Mouse (Mus musculus): Measurements from ENCODE around the gene 6430550D23Rik. TPM values are rescaled to one million over a fixed set of nuclear protein-coding genes. Genes with fewer than 3 reads are reported as not detected.

6430550D23Rik gene
- polyA plus RNA-seq, 1 experiment from 2014 or later: 1.8 TPM

GRCm38 (mm10) chr2:155989085-155989484 is 18.7 kb downstream of the 6430550D23Rik start:
- no peaks in the 10 kb centered on the region for H3K9me3 ChIP-seq
- 50% methylated on average over 4 of the region's 4 CpGs for WGBS
- no peak overlapping the region for H3K27ac ChIP-seq
- no peaks in the 10 kb centered on the region for H3K27me3 ChIP-seq
- ATAC-seq (ENCODE audit: borderline replicate concordance, extremely low read depth, low FRiP score, low TSS enrichment): no peak
- no peak overlapping the region for H3K4me3 ChIP-seq
- H3K9ac ChIP-seq: no peak overlapping the region
- no peaks in the 10 kb centered on the region for H3K4me1 ChIP-seq
- no peak overlapping the region for H3K4me2 ChIP-seq
- H3K36me3 ChIP-seq: peaks cover 98% of the 10 kb centered on the region

DNA sequence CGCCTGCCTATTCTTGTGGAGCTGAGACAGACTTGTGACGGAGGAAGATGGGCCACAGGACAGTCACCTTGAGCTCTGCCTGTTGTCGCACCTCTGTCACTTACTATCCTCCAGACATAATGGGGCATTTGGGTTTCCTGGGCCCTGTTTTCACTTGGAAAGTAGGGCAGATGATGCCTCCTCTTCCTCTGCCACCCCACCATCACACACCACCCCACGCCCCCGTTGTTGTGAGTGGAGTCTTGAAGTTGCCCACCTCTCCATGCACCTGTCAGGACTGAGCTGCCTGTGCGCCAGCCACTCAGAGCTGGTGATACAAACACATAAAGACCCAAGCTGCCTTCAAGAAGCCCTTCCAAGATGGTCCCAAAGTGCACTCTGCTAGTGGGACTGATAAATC is 20.6 kb downstream of the 6430550D23Rik start:
- ATAC-seq (ENCODE audit: borderline replicate concordance, extremely low read depth, low FRiP score, low TSS enrichment): no peak
- WGBS: 97% methylated on average over 6 of the region's 6 CpGs
- peaks cover 95% of the 10 kb centered on the region for H3K36me3 ChIP-seq

GRCm38 (mm10) chr2:155985776-155986175 is 22.0 kb downstream of the 6430550D23Rik start:
- WGBS: 86% methylated on average over 7 of the region's 7 CpGs
- ATAC-seq (ENCODE audit: borderline replicate concordance, extremely low read depth, low FRiP score, low TSS enrichment): no peak
- no peak overlapping the region for H3K4me2 ChIP-seq
- H3K36me3 ChIP-seq: peaks cover 94% of the 10 kb centered on the region
- H3K4me1 ChIP-seq: no peaks in the 10 kb centered on the region
- no peaks in the 10 kb centered on the region for H3K27me3 ChIP-seq
- H3K4me3 ChIP-seq: no peak overlapping the region
- H3K9ac ChIP-seq: no peak overlapping the region
- H3K9me3 ChIP-seq: no peaks in the 10 kb centered on the region
- no peak overlapping the region for H3K27ac ChIP-seq

More for the DNA sequence above, 20.6 kb downstream of the 6430550D23Rik start:
- Histone ChIP-seq H3K9ac (no peak overlapping the region), H3K27me3 (no peaks in the 10 kb centered on the region), H3K4me1 (no peaks in the 10 kb centered on the region), H3K4me3 (no peak overlapping the region), H3K27ac (no peak overlapping the region), H3K9me3 (no peaks in the 10 kb centered on the region), H3K4me2 (no peak overlapping the region)

- Histone ChIP-seq H3K27ac (no peak overlapping the region), H3K36me3 (peaks cover 86% of the 10 kb centered on the region), H3K4me2 (no peak overlapping the region), H3K9ac (no peak overlapping the region), H3K9me3 (no peaks in the 10 kb centered on the region), H3K4me1 (no peaks in the 10 kb centered on the region), H3K27me3 (no peaks in the 10 kb centered on the region), H3K4me3 (no peak overlapping the region)
- no peak for ATAC-seq (ENCODE audit: borderline replicate concordance, extremely low read depth, low FRiP score, low TSS enrichment)
- WGBS: 78% methylated on average over 5 of the region's 5 CpGs
Measured at GRCm38 (mm10) chr2:155979328-155979991, 28.3 kb downstream of the 6430550D23Rik start.

GRCm38 (mm10) chr2:155974087-155974731 is 33.6 kb downstream of the 6430550D23Rik start:
- WGBS: 67% methylated on average over 14 of the region's 14 CpGs
- H3K27ac ChIP-seq: no peak overlapping the region
- H3K4me3 ChIP-seq: no peak overlapping the region
- no peak overlapping the region for H3K9ac ChIP-seq
- H3K36me3 ChIP-seq: peaks cover 83% of the 10 kb centered on the region
- H3K4me1 ChIP-seq: no peaks in the 10 kb centered on the region
- no peak overlapping the region for H3K4me2 ChIP-seq
- H3K9me3 ChIP-seq: no peaks in the 10 kb centered on the region
- H3K27me3 ChIP-seq: no peaks in the 10 kb centered on the region
- no peak for ATAC-seq (ENCODE audit: borderline replicate concordance, extremely low read depth, low FRiP score, low TSS enrichment)

DNA sequence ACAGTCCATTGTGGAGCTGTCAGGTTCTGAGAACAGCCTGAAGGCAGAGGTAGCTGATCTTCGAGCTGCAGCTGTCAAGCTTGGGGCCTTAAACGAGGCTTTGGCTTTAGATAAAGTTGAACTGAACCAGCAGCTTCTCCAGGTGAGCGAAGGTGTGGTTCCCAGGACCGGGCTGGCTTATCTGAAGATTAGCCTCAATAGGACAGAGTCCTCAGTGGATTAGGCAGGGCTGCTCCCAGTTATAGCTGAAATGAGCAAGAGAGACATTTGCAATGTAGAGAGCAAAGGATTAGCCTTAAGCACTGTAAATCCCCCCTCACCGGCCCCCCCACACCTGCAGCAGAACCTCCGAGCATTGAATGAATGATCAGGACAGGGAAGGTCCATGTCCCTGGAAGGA is 34.4 kb downstream of the 6430550D23Rik start:
- Histone ChIP-seq H3K27ac (no peak overlapping the region), H3K27me3 (no peaks in the 10 kb centered on the region), H3K9me3 (no peaks in the 10 kb centered on the region), H3K4me3 (no peak overlapping the region), H3K9ac (no peak overlapping the region), H3K4me2 (no peak overlapping the region), H3K36me3 (peaks cover 85% of the 10 kb centered on the region), H3K4me1 (no peaks in the 10 kb centered on the region)
- no peak for ATAC-seq (ENCODE audit: borderline replicate concordance, extremely low read depth, low FRiP score, low TSS enrichment)
- 86% methylated on average over 6 of the region's 6 CpGs for WGBS

DNA sequence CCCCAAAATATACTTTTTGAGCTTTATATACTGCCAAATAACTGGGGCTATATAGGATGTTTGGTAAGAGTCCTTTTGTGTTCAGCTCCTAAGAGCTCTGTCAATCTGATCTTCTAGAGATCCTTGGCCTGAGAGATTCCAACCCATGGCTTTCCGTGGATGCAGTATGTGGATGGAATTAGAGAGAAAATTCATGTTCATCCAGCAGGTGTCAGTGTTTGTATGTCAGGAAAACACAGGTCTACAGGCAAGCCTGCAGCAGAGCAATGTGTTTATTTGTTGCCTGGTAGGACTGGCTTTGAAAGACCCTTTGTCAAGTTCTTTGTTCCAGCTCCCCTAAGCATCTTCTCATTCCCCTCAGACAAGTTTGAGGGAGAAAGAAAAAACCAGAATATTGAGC is 44.8 kb downstream of the 6430550D23Rik start:
- H3K4me1 ChIP-seq: peaks cover 4% of the 10 kb centered on the region; the same call in 1 of the 2 replicates
- peaks cover 49% of the 10 kb centered on the region for H3K36me3 ChIP-seq
- no peaks in the 10 kb centered on the region for H3K27me3 ChIP-seq
- no peak for ATAC-seq (ENCODE audit: borderline replicate concordance, extremely low read depth, low FRiP score, low TSS enrichment)
- H3K4me2 ChIP-seq: no peak overlapping the region
- no peak overlapping the region for H3K27ac ChIP-seq
- no peak overlapping the region for H3K4me3 ChIP-seq
- WGBS: 34% methylated on average over 1 of the region's 1 CpGs
- H3K9me3 ChIP-seq: no peaks in the 10 kb centered on the region
- H3K9ac ChIP-seq: no peak overlapping the region

GRCm38 (mm10) chr2:155961862-155962261 is 45.9 kb downstream of the 6430550D23Rik start:
- peaks cover 13% of the 10 kb centered on the region for H3K4me1 ChIP-seq
- H3K27me3 ChIP-seq: no peaks in the 10 kb centered on the region
- H3K9me3 ChIP-seq: no peaks in the 10 kb centered on the region
- no peak overlapping the region for H3K9ac ChIP-seq
- no peak overlapping the region for H3K4me2 ChIP-seq
- H3K27ac ChIP-seq: no peak overlapping the region
- ATAC-seq (ENCODE audit: borderline replicate concordance, extremely low read depth, low FRiP score, low TSS enrichment): no peak
- H3K36me3 ChIP-seq: peaks cover 40% of the 10 kb centered on the region
- H3K4me3 ChIP-seq: no peak overlapping the region
- 81% methylated on average over 10 of the region's 10 CpGs for WGBS

- H3K4me1 ChIP-seq: peaks cover 13% of the 10 kb centered on the region
- no peak overlapping the region for H3K4me2 ChIP-seq
- no peaks in the 10 kb centered on the region for H3K27me3 ChIP-seq
- H3K36me3 ChIP-seq: peaks cover 27% of the 10 kb centered on the region
- 68% methylated on average over 5 of the region's 5 CpGs for WGBS
- H3K9ac ChIP-seq: no peak overlapping the region
- no peak overlapping the region for H3K27ac ChIP-seq
- no peaks in the 10 kb centered on the region for H3K9me3 ChIP-seq
- H3K4me3 ChIP-seq: no peak overlapping the region
- ATAC-seq (ENCODE audit: borderline replicate concordance, extremely low read depth, low FRiP score, low TSS enrichment): no peak
Measured at GRCm38 (mm10) chr2:155959981-155960380, 47.8 kb downstream of the 6430550D23Rik start.

DNA sequence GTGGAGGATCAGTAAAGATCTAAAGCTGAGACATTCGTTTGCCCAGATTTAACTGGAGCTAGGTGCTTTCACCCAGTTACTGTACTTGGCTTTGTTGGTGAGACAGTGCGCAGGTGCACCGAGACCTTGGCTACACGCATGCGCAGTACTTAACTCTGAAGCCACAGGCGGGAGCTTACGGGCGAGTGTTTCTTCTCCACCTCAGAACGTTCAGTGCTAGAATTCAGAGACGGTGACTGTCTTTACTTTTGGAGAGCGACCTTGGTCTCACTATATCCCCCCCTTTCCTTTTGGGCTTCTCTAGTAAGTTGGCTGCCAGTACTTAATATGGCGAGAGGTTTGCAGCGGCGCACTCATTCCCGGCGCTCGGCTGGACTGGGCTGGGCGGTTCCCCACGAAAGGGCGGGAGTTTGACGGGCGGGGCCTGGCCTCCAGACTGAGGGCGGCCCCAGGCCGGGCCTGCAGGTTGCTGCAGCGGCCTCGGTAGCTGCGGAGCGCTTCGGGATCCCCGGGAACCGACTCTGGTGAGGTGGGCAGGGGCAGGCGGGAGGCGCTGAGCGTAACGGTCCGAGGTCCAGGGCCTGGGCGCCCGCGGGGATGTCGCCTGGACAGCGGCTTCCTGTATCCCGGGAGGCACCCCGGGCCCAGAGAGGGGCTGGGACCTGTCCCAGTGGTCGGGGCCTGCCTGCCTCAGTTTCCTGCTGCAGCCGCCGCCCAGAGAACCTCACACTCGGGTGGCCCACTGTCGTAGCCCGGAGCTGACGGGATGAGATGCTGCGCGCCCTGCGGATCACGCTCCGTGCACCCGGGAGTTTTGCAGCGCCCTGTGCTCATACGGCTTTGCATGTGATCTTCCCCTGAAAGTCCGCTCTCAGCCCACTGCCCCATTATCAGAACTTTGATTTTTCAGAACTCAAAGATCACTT is 51.4 kb downstream of the 6430550D23Rik start, which contains the start of gene Cep250:
TSS of gene Cep250 (plus strand) at position 325 of the 926 bp plus-strand sequence.
- Histone ChIP-seq H3K4me1 (peaks cover 13% of the 10 kb centered on the region), H3K9me3 (no peaks in the 10 kb centered on the region), H3K27me3 (0 out of 2 replicates have a peak, but pooled peaks cover 6% of the 10 kb centered on the region), H3K9ac (peak within 1 kb of the TSS; percentile 100), H3K4me2 (peak within 1 kb of the TSS; percentile 62), H3K27ac (peak within 1 kb of the TSS; percentile 85), H3K36me3 (no peaks in the 10 kb centered on the region), H3K4me3 (peak within 1 kb of the TSS; percentile 95)
- ATAC-seq (ENCODE audit: borderline replicate concordance, extremely low read depth, low FRiP score, low TSS enrichment): peak; percentile 97
- under 1% methylated on average over 58 of the region's 59 CpGs for WGBS

- ATAC-seq (ENCODE audit: borderline replicate concordance, extremely low read depth, low FRiP score, low TSS enrichment): no peak
- H3K9ac ChIP-seq: no peak overlapping the region
- no peak overlapping the region for H3K27ac ChIP-seq
- H3K4me3 ChIP-seq: no peak overlapping the region
- peaks cover 16% of the 10 kb centered on the region; the same call in 1 of the 2 replicates for H3K27me3 ChIP-seq
- no peaks in the 10 kb centered on the region for H3K9me3 ChIP-seq
- no peak overlapping the region for H3K4me2 ChIP-seq
- H3K36me3 ChIP-seq: no peaks in the 10 kb centered on the region
- peaks cover 7% of the 10 kb centered on the region; the same call in 1 of the 2 replicates for H3K4me1 ChIP-seq
Measured at GRCm38 (mm10) chr2:155952006-155952405, 55.8 kb downstream of the 6430550D23Rik start.
